Mouse (Mus musculus) frontal cortex, adult 2 months (tissue): ENCODE results near the gene Tfdp2. TPM values are rescaled to one million over a fixed set of nuclear protein-coding genes. Genes with fewer than 3 reads are reported as not detected.
A peak's percentile ranks its signal among the peaks of the same experiment; 100 is the strongest.

ENCODE experiments used
- DNase-seq, 2 experiments: peaks; one replicate each; pipeline ENCODE4 v3.0.0; 2022; ENCODE audit warnings: low spot score in 1 of 2; ENCODE audit errors: extremely low spot score in 1 of 2
- polyA plus RNA-seq: library from polyadenylated mRNA; depleted of rRNA; stranded (reverse); fragments of >200 nt; gene quantifications from 2 replicates; pipeline ENCODE4 v1.2.3, GENCODE M21; 2012; rRNA removed

Tfdp2 gene
- polyA plus RNA-seq, 1 experiment: 15.9 TPM

DNA sequence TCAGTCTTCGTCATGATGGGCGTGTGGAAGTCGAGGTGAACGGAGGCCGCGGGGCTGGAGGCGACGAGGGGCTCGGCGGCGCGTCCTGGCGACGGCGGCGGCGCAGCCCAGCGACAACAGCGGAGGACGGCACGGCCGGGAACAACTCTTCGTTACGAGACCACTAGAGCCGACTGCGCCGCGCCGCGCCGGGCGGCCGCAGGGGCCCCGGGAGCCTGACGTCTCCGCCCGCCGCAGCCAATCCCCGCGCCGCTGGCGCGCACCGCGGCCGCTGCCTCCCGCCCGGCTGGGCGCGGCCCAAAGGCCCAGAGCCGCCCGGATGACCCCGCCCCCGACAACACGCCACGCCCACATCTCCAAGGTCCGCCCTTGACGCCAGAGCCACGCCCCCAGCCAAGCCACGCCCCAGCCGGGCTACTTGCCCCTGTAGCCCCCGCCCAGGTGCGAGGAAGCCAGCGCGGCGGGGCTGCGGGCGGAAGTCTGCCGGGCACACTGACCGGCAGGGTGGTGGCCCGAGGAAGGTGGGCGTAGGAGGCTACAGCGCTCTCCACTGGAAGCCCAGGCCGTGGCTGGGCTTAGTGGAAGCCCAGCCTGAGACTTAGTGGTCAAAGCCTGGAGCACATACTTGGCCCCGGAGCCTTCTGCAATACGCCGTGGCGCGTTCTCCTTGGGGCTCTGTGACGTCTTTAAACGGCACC is 168.2 kb downstream of the Tfdp2 start, which contains the start of gene Atp1b3:
TSS of gene Atp1b3 (minus strand) at position 302 of the 698 bp plus-strand sequence.
- peak; percentile 95 to 99 for DNase-seq

DNA sequence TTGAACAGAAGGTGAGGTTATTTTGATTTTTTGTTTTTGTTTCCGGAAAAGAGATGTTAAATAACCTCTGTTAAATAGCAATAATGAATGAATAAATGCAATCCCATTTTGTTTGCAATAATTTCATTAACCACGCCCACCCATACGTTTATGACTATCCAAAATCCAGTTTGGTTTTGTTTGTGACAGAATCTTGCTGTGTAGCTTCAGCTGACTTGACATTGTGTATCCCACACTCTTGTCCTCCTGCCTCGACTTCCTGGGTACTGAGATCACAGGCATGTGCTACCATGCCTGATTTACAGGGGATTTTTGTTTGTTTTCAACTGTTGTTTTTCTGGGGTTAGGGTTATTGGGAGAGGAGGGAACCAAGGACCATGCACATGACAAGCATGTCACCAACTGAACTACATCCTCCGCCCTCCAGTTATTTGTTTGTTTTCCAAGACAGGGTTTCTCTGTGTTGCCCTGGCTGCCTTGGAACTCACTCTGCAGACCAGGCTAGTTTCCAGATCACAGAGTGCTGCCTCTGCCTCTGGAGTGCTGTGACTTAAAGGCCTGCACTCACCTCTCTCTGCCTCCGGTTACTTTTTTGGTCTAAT is 169.3 kb downstream of the Tfdp2 start:
- no peak for DNase-seq

DNA sequence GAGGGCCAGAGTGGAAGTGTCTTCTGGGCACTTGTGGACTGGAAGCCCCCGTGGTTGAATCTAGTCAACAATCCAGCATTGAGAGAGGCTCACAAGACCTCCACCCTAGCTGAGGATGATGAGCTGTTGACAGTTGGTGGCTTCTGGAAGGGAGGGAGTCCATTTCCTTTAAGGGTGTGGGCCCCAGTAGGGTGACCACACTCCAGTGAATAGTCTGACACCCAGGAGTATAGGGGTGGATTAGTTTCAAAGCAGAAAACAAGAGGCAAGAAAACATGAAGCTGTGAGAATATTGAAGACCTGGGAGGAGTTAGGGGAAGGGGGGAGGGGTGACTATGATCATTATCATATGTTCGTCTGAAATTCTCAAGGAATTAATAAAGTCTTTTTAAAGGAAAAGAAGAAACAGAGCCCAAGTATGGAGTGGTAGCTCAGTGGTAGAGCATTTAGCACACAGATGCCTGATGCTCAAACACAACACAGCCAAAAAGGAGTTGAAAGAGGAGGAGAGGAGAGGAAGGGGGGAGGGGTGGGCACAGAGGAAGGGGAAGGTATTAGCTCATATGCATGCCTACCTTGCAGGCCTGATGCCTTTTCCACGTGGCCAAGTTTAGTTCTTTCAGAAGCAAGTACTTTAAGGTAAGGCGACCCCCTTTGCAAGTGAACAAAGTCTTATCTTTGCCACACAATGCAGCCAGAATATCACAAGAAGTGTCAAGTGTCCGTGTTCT is 173.7 kb downstream of the Tfdp2 start:
- DNase-seq: no peak

DNA sequence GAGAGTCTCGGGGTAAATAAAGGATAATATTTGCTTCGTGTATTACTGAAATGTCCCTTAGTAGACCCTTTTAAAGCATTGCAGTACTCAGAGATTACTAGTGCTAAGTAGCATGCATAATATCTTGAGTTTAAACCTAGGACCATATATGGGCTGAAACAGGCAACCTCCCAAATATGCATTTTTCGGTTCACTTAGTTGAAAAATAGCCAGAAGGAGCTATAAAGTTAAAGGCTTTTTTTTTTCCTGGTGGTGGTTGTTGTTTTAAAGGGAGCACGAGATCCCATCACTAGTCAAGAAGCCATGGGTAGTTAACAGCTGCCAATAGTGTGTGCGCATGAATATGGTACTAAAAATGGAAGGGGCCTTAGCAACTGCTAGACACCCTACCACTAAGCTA is 175.0 kb downstream of the Tfdp2 start:
- no peak for DNase-seq

Other genes with a start within 250 kb of the Tfdp2 start
- gene Xrn1, start 241.5 kb upstream of the Tfdp2 start, polyA plus RNA-seq: 11.9 and 14.0 TPM in 2 replicates
- gene Gk5, start 76.9 kb upstream of the Tfdp2 start, polyA plus RNA-seq: 4.1 TPM in 2 replicates
- gene Atp1b3, start 168.2 kb downstream of the Tfdp2 start, polyA plus RNA-seq: 135 and 142 TPM in 2 replicates